Mouse (Mus musculus): ENCODE results near the gene Ttll5. TPM values are rescaled to one million over a fixed set of nuclear protein-coding genes. Genes with fewer than 3 reads are reported as not detected.
A peak's percentile ranks its signal among the peaks of the same experiment; 100 is the strongest.

Gene Ttll5
- polyA plus RNA-seq, 1 experiment from 2014 or later: 17.6 TPM

- no peak overlapping the region for H3K27ac ChIP-seq
- DNase-seq (ENCODE audit: extremely low spot score, low spot score): no peak
- peaks cover 28% of the 10 kb centered on the region for H3K4me1 ChIP-seq
- H3K27me3 ChIP-seq (ENCODE audit: poor library complexity, severe bottlenecking): no peaks in the 10 kb centered on the region
- H3K4me3 ChIP-seq: no peak overlapping the region
- no peaks in the 10 kb centered on the region for H3K9me3 ChIP-seq
- no peaks in the 10 kb centered on the region for H3K36me3 ChIP-seq (replicated peaks)
These were observed 211.1 kb downstream of the Ttll5 start for GRCm38 (mm10) chr12:86035586-86035985.

- DNase-seq (ENCODE audit: extremely low spot score, low spot score): peak; percentile 19
- 44% methylated on average over 9 of the region's 9 CpGs for WGBS
- H3K4me1 ChIP-seq: peaks cover 28% of the 10 kb centered on the region
- no peak overlapping the region for H3K4me3 ChIP-seq
- H3K36me3 ChIP-seq (replicated peaks): peaks cover 3% of the 10 kb centered on the region; the same call in 1 of the 2 replicates
- no peaks in the 10 kb centered on the region for H3K9me3 ChIP-seq
- H3K27me3 ChIP-seq (ENCODE audit: poor library complexity, severe bottlenecking): no peaks in the 10 kb centered on the region
- H3K27ac ChIP-seq: peak overlapping the region; percentile 51; the same call in 1 of the 2 replicates
These were observed 212.1 kb downstream of the Ttll5 start for GRCm38 (mm10) chr12:86036368-86037166.

GRCm38 (mm10) chr12:86037235-86037921 is 212.9 kb downstream of the Ttll5 start:
- DNase-seq (ENCODE audit: extremely low spot score, low spot score): peak; percentile 23
- WGBS: 33% methylated on average over 12 of the region's 12 CpGs
- Histone ChIP-seq H3K9me3 (no peaks in the 10 kb centered on the region), H3K4me1 (peaks cover 28% of the 10 kb centered on the region), H3K27ac (peak overlapping the region; percentile 51; the same call in 1 of the 2 replicates), H3K4me3 (no peak overlapping the region), H3K27me3 (ENCODE audit: poor library complexity, severe bottlenecking) (no peaks in the 10 kb centered on the region), H3K36me3 (replicated peaks) (peaks cover 3% of the 10 kb centered on the region)

GRCm38 (mm10) chr12:86039078-86039477 is 214.6 kb downstream of the Ttll5 start:
- WGBS: 86% methylated on average over 5 of the region's 5 CpGs
- Histone ChIP-seq H3K27me3 (ENCODE audit: poor library complexity, severe bottlenecking) (no peaks in the 10 kb centered on the region), H3K4me3 (no peak overlapping the region), H3K9me3 (peaks cover 8% of the 10 kb centered on the region), H3K27ac (no peak overlapping the region), H3K36me3 (replicated peaks) (peaks cover 14% of the 10 kb centered on the region), H3K4me1 (peaks cover 28% of the 10 kb centered on the region)
- DNase-seq (ENCODE audit: extremely low spot score, low spot score): no peak

- H3K4me1 ChIP-seq: peaks cover 28% of the 10 kb centered on the region
- H3K36me3 ChIP-seq (replicated peaks): peaks cover 14% of the 10 kb centered on the region
- H3K4me3 ChIP-seq: no peak overlapping the region
- H3K27ac ChIP-seq: no peak overlapping the region
- H3K27me3 ChIP-seq (ENCODE audit: poor library complexity, severe bottlenecking): no peaks in the 10 kb centered on the region
- 84% methylated on average over 6 of the region's 6 CpGs for WGBS
- H3K9me3 ChIP-seq: peaks cover 8% of the 10 kb centered on the region
- no peak for DNase-seq (ENCODE audit: extremely low spot score, low spot score)
These were observed 215.3 kb downstream of the Ttll5 start for GRCm38 (mm10) chr12:86039751-86040150.

GRCm38 (mm10) chr12:86046141-86046540 is 221.7 kb downstream of the Ttll5 start:
- H3K4me3 ChIP-seq: no peak overlapping the region
- peaks cover 8% of the 10 kb centered on the region for H3K9me3 ChIP-seq
- WGBS: 81% methylated on average over 5 of the region's 5 CpGs
- peaks cover 16% of the 10 kb centered on the region for H3K4me1 ChIP-seq
- H3K27ac ChIP-seq: no peak overlapping the region
- DNase-seq (ENCODE audit: extremely low spot score, low spot score): no peak
- no peaks in the 10 kb centered on the region for H3K27me3 ChIP-seq (ENCODE audit: poor library complexity, severe bottlenecking)
- H3K36me3 ChIP-seq (replicated peaks): peaks cover 12% of the 10 kb centered on the region

GRCm38 (mm10) chr12:86046776-86047175 is 222.3 kb downstream of the Ttll5 start:
- no peak for DNase-seq (ENCODE audit: extremely low spot score, low spot score)

GRCm38 (mm10) chr12:86047376-86047775 is 222.9 kb downstream of the Ttll5 start:
- Histone ChIP-seq H3K4me1 (peaks cover 16% of the 10 kb centered on the region), H3K9me3 (peaks cover 8% of the 10 kb centered on the region), H3K27me3 (ENCODE audit: poor library complexity, severe bottlenecking) (no peaks in the 10 kb centered on the region), H3K4me3 (no peak overlapping the region), H3K27ac (no peak overlapping the region), H3K36me3 (replicated peaks) (peaks cover 11% of the 10 kb centered on the region)
- 91% methylated on average over 8 of the region's 8 CpGs for WGBS
- DNase-seq (ENCODE audit: extremely low spot score, low spot score): no peak

More at GRCm38 (mm10) chr12:86046776-86047175, 222.3 kb downstream of the Ttll5 start:
- Histone ChIP-seq H3K36me3 (replicated peaks) (peaks cover 11% of the 10 kb centered on the region), H3K27me3 (ENCODE audit: poor library complexity, severe bottlenecking) (no peaks in the 10 kb centered on the region), H3K27ac (no peak overlapping the region), H3K9me3 (peaks cover 8% of the 10 kb centered on the region), H3K4me1 (peaks cover 16% of the 10 kb centered on the region), H3K4me3 (no peak overlapping the region)
- 95% methylated on average over 2 of the region's 2 CpGs for WGBS

GRCm38 (mm10) chr12:86049813-86050212 is 225.4 kb downstream of the Ttll5 start:
- Histone ChIP-seq H3K27me3 (ENCODE audit: poor library complexity, severe bottlenecking) (no peaks in the 10 kb centered on the region), H3K36me3 (replicated peaks) (no peaks in the 10 kb centered on the region), H3K4me1 (peaks cover 16% of the 10 kb centered on the region), H3K4me3 (no peak overlapping the region), H3K9me3 (no peaks in the 10 kb centered on the region), H3K27ac (no peak overlapping the region)
- DNase-seq (ENCODE audit: extremely low spot score, low spot score): no peak
- WGBS: 83% methylated on average over 6 of the region's 6 CpGs

GRCm38 (mm10) chr12:86051477-86051876 is 227.0 kb downstream of the Ttll5 start:
- Histone ChIP-seq H3K9me3 (no peaks in the 10 kb centered on the region), H3K4me3 (no peak overlapping the region), H3K4me1 (peaks cover 16% of the 10 kb centered on the region), H3K27ac (no peak overlapping the region), H3K36me3 (replicated peaks) (peaks cover 6% of the 10 kb centered on the region; the same call in 1 of the 2 replicates), H3K27me3 (ENCODE audit: poor library complexity, severe bottlenecking) (no peaks in the 10 kb centered on the region)
- no peak for DNase-seq (ENCODE audit: extremely low spot score, low spot score)
- WGBS: 92% methylated on average over 5 of the region's 5 CpGs

GRCm38 (mm10) chr12:86055306-86055705 is 230.8 kb downstream of the Ttll5 start:
- no peak overlapping the region for H3K27ac ChIP-seq
- DNase-seq (ENCODE audit: extremely low spot score, low spot score): no peak
- no peak overlapping the region for H3K4me3 ChIP-seq
- WGBS: 93% methylated on average over 2 of the region's 2 CpGs
- no peaks in the 10 kb centered on the region for H3K27me3 ChIP-seq (ENCODE audit: poor library complexity, severe bottlenecking)
- H3K9me3 ChIP-seq: no peaks in the 10 kb centered on the region
- peaks cover 14% of the 10 kb centered on the region; the same call in 1 of the 2 replicates for H3K36me3 ChIP-seq (replicated peaks)
- no peaks in the 10 kb centered on the region for H3K4me1 ChIP-seq

- Histone ChIP-seq H3K9me3 (no peaks in the 10 kb centered on the region), H3K36me3 (replicated peaks) (peaks cover 19% of the 10 kb centered on the region), H3K27ac (no peak overlapping the region), H3K4me3 (no peak overlapping the region), H3K4me1 (no peaks in the 10 kb centered on the region), H3K27me3 (ENCODE audit: poor library complexity, severe bottlenecking) (no peaks in the 10 kb centered on the region)
- WGBS: 91% methylated on average over 8 of the region's 8 CpGs
- no peak for DNase-seq (ENCODE audit: extremely low spot score, low spot score)
These were observed 232.5 kb downstream of the Ttll5 start for GRCm38 (mm10) chr12:86056976-86057375.

GRCm38 (mm10) chr12:86057516-86057915 is 233.1 kb downstream of the Ttll5 start:
- no peaks in the 10 kb centered on the region for H3K27me3 ChIP-seq (ENCODE audit: poor library complexity, severe bottlenecking)
- H3K27ac ChIP-seq: no peak overlapping the region
- WGBS: 85% methylated on average over 8 of the region's 8 CpGs
- no peaks in the 10 kb centered on the region for H3K4me1 ChIP-seq
- peaks cover 22% of the 10 kb centered on the region for H3K36me3 ChIP-seq (replicated peaks)
- H3K4me3 ChIP-seq: no peak overlapping the region
- no peak for DNase-seq (ENCODE audit: extremely low spot score, low spot score)
- H3K9me3 ChIP-seq: no peaks in the 10 kb centered on the region
